Mouse (Mus musculus) ZHBTc4 (cell line): ENCODE data around the gene Dnajc3.
"Not testable (repeated sequence)": the region's sequence is repeated elsewhere in the genome, so short reads cannot be mapped to it uniquely, and the experiment has no call there.

Source experiments
- DNase-seq: peaks from one replicate; pipeline ENCODE4 v3.0.0-alpha.2; 2011; ENCODE audit warnings: low read depth, low spot score

Dnajc3 gene

DNA sequence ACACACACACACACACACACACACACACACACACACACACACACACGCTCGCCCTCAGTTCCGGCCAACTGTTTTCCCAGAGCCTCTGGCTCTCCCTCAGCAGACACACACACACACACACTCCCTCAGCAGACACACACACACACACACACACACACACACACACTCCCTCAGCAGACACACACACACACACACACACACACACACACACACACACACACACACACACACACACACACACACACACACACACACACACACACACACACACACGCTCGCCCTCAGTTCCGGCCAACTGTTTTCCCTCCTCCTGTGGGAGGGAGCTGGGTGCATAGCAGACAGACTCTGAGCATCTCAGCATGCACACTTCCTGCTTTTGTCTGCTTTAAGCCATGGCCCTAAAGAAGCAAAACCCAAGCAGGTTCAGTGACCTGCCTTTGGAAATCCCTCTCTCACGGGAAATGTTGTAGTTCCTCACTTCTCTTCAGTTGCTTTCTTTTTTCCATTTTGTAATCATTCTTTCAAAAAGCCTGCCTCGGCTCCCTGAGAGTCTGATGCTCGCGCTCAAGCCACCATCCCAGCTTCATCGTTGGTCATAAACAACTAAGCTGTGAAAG, 44.8 kb downstream of the Dnajc3 start:
- DNase-seq = not testable (repeated sequence)

DNA sequence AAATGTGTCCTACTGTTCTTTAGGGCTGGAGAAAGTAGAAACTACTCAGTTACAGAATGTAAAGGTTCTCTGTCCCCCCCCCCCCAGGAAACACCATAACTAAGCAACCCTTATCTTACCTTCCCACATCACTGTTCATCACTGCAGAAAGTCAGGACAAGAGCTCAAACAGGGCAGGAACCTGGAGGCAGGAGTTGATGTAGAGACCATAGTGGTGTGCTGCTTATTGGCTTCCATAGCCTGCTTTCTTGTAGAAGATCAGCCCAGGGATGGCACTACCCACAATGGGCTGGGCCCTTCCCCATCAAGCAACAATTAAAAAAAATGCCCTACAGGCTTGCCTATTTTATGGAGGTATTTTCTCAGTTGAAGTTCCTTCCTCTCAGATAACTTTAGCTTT, 45.6 kb downstream of the Dnajc3 start:
- DNase-seq = no peak

DNA sequence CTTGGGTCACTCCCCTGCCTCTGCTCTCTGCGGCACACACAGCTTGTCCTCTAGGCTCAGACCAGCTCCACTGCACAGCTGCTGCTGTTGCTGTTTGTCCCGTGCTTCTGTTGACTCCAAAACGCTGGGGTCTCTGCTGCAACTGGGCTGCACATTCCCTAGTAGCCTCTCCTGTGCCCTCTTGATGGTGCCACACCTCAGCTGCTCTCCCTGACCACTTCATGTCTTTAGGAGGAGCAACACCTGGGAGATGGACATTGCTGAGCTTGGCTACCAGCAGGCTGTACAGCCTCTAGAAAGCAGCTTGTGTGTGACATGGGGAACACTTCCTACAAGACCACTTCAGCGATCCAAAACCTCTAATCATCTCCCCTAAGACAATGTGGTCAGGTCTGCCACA, 46.4 kb downstream of the Dnajc3 start:
- no peak for DNase-seq

DNA sequence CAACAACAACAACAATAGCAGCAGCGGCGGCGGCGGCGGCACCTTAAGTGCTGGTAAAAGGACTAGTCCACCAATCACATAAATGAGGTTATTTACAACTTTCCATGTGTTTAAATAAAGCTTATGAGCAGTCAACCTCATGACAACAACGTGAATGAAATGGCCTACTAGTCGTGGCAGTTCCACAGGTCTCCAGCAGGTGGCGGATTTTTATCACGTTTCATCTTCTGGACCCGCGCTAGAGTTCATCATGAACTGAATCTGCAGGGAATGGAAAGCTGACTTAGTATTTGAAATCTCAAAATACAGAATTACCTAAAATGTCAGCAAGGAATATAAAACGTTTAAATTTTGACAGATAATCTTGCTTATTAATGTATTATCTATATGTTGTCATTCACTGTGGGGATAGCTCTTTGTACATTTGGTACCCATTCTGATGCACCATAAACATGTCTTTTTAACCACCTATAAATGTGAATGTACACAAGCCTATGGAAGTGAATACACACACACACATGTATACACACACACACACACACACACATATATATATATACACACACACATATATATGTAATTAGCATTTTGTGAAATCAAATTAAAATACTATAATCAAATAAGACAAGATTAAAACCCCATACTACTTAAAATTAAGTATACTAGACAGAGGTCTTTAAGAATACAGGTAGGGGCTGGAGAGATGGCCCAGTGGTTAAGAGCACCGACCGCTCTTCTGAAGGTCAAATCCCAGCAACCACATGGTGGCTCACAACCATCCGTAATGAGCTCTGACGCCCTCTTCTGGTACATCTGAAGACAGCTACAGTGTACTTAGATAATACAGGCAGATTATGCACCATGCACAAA, 49.1 kb downstream of the Dnajc3 start:
- peak; percentile 87 for DNase-seq

DNA sequence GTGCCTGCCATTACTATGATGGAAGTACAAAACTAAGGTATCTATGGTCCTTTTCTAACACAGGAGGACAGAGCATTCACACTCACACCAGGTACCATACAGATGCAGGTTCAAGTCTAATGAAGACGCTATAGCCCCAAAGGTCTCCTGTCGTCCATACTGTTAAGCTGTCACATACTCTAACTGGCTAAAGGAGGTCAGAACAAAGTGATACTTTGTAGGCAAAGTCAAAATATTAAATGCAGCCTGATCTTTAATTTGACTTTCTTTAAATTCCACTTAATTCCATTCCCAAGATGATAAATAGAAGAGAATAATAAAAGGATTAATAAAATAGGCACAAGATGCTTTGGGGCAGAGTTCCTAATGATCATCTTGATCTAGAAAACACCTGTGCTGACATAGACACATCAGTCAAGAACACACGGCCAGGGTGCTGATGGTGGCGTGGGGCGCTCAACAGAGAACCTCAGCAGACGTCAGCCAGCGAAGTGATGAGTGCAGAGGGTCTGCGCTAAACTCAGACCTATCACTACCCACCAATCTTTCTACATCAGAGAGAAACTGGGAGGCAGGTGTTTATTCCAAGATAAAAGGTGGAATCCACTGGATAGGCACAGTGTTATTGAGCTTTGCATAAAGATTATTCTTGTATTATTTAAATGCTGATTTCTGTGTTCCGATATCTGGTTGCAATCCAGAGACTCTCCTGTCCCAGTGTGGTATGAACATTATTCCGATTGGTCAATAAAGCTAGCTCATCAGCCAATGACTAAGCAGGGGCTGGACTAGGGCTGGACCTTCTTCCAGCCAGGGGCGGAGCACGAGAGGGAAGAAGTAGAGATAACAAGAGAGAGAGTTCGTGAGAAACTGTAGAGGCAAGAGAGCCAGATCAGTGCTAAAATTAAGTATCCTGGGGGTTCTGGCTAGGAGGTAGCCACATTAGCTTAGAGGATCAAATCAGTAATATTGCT, 50.0 kb downstream of the Dnajc3 start:
- DNase-seq = peak; percentile 39

DNA sequence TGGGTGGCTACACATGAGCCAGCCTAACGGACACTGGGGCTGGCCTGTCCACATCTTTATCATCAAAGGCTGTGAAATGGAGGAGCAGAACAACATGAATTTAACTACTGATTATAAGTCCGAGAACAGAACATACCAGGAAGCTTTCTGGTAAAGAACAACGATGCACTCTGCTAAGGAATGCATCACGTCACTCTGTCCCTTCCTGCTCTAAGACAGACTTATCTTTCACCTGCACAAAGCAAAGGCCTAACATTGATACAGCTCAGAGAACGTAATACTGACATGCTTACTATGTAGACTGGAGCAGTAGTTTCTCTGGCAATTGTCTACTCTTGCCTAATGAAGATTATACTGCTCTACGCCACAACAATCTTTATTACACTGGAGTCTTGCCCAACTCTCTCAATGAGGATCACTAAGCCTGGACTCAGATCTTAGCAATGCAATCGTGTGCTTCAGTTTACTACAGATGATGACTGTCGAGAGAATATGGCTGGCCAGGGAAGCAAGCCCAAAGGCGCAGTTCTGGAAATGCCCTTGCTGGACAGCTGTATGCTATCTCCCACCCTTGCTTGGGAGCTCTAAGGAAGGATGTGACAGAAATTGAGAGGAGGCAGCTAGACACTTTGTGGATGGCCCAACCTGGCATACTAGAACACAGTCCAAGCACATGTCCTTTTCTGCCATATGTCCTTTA, 57.6 kb downstream of the Dnajc3 start:
- DNase-seq = no peak

DNA sequence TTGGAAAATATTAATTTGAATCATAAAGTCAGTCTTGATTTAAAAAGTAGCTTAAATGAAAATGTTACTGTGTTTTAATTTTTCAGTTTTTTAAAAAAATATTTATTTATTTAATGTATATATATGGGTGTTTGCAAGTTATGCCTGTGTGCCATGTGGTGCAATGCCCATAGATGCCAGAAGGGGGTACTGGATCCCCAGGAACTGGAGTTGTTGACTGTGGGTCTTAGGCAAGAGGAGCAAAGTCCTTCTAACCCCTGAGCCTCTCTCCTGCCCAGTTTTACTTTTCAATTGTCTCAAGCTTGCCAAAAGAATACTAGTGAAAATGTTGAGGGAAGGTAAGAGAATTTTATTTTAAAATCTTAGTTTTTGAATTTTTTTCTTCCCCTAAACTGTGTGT, 65.5 kb downstream of the Dnajc3 start:
- DNase-seq = peak; percentile 44

DNA sequence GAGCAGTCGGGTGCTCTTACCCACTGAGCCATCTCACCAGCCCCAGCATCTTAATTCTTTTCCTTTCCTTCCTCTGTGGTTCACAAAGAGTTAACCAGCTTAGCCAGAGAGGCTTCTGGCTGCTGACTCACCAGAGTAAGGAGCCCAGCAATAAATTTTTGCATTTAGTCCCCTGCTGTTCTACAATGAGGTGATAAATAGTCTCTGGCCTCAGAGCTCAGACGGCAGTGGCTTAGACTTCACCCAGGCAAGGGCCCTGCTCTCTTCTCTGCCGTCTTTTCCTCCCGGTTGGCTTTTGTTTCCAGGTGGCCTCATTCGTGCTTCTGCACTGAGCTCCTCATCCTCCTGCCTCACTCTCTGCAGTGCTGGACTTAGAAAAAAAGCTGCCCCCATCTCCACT, 68.1 kb downstream of the Dnajc3 start:
- DNase-seq = peak; percentile 63

DNA sequence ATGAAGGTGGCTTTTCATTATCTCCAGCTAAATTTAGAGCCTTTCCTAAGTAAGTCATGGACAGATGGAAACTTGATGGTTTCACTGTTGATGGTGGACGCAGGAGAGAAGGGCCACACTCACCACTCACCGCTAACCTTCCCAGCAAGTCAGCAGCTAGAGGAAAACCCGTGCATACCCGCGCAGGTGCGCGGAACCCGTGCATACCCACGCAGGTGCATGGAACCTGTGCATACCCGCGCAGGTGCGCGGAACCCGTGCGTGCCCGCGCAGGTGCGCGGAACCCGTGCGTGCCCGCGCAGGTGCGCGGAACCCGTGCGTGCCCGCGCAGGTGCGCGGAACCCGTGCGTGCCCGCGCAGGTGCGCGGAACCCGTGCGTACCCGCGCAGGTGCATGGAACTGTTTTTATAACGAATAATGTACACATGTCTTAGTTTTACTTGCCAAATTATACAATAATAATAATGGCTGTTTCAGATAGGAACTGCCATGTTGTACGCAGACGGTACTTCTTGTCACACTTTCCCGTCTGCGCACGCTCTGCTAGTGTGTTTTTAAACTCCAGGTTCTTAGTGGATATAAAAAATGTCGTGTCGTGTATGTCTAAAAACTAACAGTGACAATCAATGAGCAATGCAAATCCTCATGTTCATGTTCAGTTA, 68.8 kb downstream of the Dnajc3 start:
- peak; percentile 61 for DNase-seq

DNA sequence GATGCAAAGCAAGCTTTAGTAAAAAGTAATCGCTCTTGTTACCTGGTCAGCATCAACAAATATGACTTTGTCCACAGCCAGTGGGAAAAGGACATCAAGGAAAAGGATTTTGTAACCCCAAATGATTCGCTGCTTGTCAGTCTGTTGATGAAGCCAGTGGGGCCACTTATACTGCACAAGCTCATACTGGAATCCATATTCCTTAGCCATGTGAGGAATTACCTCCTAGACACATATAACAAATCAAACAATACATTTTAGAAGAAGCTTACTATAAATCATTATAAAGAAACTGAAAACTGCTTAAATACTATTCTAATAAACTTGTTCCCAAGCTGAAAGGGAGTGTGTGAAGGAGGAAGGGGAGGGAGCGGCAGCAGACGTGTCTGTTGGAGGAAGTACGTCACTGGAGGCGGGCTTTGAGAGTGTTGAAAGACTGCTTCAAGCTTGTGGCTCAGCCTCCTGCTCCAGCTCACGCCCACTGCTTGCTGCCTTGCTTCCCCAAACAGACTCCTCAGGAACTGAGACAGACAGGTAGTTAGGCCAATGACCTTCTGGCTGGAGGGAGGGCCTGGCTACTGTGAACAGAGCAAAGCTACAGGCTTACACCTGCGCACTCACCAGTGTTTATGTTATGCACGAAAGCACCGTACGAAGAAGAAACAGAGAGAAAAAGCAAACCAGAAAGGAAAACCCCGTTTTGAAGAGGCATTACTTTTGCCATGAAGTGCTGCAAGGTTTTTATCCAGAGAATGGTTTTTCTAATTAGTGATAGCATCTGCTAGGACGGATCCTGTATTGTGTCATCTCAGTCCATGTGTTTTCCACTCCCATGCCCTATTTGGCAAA, 69.6 kb downstream of the Dnajc3 start:
- peak; percentile 100 for DNase-seq

DNA sequence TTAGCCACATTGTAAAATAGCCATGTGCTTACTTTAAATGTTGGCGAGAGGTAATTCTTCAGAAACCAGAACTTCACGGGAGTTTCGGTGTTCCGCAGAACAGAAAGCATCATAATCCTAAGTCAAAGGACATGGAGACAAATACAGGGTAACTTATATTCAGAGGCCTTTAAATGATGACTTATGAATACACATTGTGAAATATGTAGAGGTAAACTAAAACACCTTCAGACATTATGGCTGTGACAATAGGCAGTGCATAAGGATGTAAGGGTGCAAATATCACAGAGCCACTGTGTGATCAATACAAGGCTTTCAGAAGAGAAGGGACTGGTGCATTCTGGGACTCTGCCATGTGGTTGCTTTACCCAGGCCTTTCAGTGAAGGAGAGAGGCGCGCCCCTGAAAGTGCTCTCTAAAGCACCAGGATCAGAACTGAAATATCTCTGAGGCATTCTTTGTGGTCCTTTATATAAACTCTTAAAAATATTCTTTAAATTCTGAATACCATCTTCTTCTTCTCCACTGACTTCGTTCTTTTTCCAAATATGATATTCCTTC, 70.3 kb downstream of the Dnajc3 start:
- no peak for DNase-seq

DNA sequence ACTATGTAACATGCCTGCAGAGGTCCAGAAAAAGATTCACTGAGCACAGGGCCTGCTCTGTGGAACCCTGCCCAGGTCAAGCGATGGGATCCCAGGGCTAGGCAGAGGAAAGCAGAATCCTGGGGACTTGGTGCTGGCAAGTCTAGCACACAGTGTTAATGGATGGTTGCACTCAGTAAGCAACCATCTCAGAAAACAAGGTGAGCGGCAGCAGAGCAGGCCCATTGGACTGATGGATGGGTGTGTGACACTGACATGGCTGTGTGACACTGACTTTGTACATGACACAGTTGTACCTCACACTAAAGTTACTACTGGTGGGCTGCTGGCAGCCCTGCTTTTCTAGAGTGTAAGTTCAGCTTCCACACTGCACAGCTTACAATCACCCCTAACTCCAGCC, 71.8 kb downstream of the Dnajc3 start:
- no peak for DNase-seq

DNA sequence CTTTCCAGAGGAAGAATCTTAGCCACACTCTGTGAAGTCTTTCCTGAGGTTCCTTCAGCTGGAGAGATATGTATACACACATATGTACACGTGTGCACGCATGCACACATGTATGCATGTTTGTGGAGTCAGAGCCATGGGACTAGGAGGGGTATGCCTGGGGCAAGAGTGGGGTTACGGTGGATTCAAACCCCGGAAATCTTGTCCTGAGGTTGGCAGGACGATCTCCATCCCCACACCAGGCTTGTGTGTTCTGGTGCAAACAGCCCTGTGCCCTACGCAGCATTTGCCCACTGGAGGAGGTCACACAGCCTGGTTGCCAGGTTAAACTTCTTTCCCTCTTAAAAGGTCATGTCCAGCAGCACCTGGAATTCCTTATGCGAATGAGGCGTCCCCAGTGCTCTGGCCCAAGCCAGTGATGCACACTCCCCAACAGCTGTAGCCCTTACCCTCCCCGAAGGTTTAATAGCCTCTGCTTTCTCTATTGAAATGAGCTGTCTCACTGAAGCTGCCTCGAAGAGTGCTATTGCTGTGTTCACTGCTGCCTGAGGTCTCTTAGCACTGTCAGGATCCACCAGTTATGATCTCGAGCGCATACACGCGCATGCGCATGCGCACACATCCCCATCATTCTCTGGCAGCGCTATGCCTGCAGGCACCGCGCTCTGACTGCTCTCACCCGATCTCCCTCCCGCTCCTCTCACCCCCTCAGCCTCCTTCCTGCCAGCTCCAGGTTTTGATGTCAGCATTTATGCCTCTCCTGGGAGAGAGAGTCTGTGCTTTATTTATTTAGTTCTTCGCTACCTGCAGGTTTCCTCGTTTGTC, 75.0 kb downstream of the Dnajc3 start:
- no peak for DNase-seq

DNA sequence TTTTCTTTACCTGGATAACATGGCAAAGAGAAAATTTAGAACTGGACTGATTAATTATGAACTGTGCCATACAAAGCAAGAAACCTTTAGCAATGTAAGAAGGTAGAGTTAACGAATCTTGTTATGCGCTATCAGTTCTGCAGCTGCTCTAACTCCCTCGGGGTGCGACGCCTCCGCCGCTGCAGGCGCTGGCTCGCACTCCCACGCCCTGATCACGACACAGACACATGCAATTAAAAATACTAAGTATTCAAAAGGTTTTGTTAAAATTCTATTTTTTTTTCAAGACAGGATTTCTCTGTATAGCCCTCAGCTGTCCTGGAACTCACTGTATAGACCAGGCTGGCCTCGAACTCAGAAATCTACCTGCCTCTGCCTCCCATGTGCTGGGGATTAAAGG, 75.8 kb downstream of the Dnajc3 start:
- no peak for DNase-seq

DNA sequence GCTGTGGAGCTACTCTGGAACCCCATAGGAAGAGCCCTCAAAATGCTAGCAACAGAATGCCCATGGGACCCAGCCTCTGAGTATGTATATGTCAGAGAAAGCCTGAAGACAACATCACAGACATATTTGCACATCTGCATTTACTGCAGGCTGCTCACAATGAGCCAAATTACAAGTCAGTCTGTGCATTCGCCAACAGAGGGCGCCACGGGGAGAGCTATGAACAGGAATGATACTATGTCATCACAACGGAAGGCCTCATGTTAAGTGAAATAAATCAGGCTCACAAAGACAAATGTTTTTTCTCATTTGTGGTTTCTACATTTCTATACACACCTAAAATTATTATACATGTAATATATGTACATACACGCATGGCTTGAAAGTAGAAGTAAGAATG, 88.1 kb downstream of the Dnajc3 start:
- peak; percentile 79 for DNase-seq

DNA sequence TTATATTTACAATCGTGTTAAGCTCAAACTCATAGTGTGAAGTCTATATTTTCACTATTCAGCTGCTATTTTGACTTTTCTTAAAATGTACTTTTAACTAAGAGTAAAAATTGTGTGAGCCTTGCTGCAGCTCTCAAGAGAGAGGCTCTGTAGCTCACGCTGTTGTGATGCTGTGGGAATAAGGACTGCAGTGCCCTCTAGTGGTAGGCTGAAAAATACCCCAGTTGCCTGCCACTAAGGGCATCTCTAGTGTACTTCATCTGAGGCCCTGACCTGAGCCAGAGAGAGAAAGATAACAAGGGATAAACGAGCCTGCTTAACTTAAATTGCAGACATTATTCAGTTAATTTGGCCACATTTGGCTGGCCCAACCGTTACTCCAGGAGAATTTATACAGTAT, 89.4 kb downstream of the Dnajc3 start:
- peak; percentile 77 for DNase-seq

DNA sequence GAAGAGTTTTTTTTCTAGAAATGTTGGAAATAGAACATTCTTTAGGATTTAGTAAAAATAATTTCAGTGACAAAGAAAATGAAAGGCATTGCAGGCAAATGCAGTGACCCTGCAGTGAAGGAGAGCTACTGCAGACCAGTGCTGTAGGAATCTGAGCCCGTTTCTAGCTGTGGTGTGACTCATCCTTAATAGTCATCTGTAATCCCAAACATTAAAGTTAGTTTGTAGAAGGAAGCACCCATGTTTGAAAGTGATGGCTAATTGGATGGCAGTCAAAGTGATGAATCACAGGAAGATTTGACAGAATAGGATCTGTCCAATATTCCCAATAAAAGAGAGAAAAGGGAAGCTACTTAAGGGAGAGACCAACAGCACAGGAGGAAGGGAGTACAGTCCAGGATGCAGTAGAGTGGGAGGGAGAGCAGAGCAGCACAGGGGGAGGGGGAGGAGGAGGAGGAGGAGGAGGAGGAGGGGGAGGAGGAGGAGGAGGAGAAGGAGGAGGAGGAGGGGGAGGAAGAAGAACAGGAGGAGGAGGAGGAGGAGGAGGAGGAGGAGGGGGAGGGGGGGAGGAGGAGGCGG, 90.0 kb downstream of the Dnajc3 start:
- DNase-seq = no peak
